Mouse (Mus musculus) erythroblast, adult 5-6 weeks (primary cell): ENCODE measurements around the gene Vmn2r103. TPM values are rescaled to one million over a fixed set of nuclear protein-coding genes. Genes with fewer than 3 reads are reported as not detected.

Experiments
- ATAC-seq: replicated peaks from 2 replicates; pipeline ENCODE4 v1.8.0; 2016; ENCODE audit warnings: moderate number of reproducible peaks, mild to moderate bottlenecking, moderate TSS enrichment, inconsistent platforms; ENCODE audit not compliant: poor library complexity, low FRiP score, severe bottlenecking
- total RNA-seq, 2 experiments: library from RNA; stranded (forward) in 1 of 2; stranded (reverse) in 1 of 2; fragments of 150-400 nt in 1 of 2; fragments of 200-764, 138-1000 nt in 1 of 2; gene quantifications; 2 replicates each; pipeline versions ENCODE4 v1.2.3 to v1.2.4; 2015 to 2017; ENCODE audit warnings: low replicate concordance in 2 of 2

Vmn2r103 gene
- total RNA-seq (2015; ENCODE audit: low replicate concordance), result not detected in 2 replicates
- 0.70 TPM in 1 of 2 replicates, not detected in the other for total RNA-seq (2017; ENCODE audit: low replicate concordance)

DNA sequence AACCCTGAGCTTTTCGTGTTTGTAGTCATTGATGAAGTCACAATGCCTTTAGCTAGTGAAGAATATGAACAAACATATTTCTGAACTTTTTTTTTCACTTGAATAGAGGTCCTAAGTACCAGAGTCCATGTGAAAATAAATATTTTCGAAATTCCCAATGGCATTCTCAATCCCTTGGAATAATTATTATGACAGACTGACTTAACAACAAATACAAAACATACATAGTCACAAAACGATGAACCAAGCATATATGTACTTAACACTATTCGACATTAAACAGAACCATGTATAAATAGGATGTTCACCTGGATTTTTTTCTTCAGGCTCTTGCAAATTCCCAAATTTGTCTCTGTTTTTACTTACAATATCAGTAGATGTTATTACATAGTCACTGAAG lies at the start of gene Vmn2r103:
Gene Vmn2r103 (plus strand): TSS at position 301 of the 400 bp plus-strand sequence.
- ATAC-seq, result no peak

DNA sequence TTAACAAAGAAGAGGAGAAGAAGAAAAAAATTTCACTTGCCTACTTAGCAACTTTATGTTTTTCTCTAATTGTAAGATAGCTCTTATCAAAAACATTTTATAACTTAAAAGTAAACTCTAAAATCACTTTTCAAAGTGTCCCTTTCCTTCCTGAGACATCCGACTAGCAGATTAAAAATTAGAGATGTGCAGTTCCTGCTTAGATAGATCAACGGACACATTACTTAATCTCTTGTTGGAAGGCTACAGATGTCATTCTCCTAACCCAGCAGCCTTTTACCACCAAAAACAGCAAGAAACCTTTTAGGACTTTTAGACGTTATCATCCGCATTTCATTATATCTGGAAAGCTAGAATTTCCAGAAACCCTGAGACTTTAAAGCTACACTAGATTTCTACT lies 5.8 kb downstream of the Vmn2r103 start:
- ATAC-seq, result no peak

DNA sequence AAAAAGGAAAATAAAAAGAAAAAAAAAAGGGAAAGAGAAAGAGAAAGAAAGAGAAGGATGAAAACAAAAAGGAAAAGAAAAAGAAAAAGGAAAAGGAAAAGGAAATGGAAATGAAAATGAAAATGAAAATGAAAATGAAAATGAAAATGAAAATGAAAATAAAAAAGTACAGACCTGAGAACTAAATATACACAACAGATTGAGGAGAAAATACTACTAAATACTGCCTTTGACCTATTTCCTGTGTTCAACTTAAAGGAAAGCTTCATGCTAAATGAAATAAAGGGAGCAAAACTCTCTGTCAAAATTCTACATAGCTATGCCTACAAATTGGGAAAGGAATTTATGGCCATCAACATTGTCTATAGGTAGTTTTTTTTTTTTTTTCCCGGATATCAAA lies 16.1 kb downstream of the Vmn2r103 start:
- no peak for ATAC-seq

Other genes with a start within 250 kb of the Vmn2r103 start
- gene Vmn2r101, start 196.1 kb upstream of the Vmn2r103 start, total RNA-seq (2015; ENCODE audit: low replicate concordance), result not detected in 2 replicates
- not detected in 2 replicates for gene Vmn2r101, start 196.1 kb upstream of the Vmn2r103 start, total RNA-seq (2017; ENCODE audit: low replicate concordance)
- gene Vmn2r102, start 113.0 kb upstream of the Vmn2r103 start, total RNA-seq (2015; ENCODE audit: low replicate concordance), result not detected in 2 replicates
- gene Vmn2r102, start 113.0 kb upstream of the Vmn2r103 start, total RNA-seq (2017; ENCODE audit: low replicate concordance), result 0.14 TPM in 1 of 2 replicates, not detected in the other